Mouse (Mus musculus): ENCODE measurements at regions not wholly inside any gene's neighbourhood (a gene's known extent, or its start where the extent isn't known, plus 50 kb on each side); places are given as distances from the start of the nearest gene placed in this dataset.
"Not testable (repeated sequence)": the region's sequence is repeated elsewhere in the genome, so short reads cannot be mapped to it uniquely, and the experiment has no call there.

GRCm38 (mm10) chr9:78846110-78846509 is 230.8 kb downstream of the Cd109 start:
- H3K9me3 ChIP-seq (replicated peaks), result no peaks in the 10 kb centered on the region
- ATAC-seq, result no peak
- no peaks in the 10 kb centered on the region for H3K4me1 ChIP-seq
- no peak overlapping the region for H3K9ac ChIP-seq
- H3K27me3 ChIP-seq (replicated peaks), result no peaks in the 10 kb centered on the region
- no peak overlapping the region for H3K4me3 ChIP-seq
- 37% methylated on average over 7 of the region's 7 CpGs for WGBS (ENCODE audit: insufficient replicate concordance)
- H3K36me3 ChIP-seq, result no peaks in the 10 kb centered on the region
- H3K4me2 ChIP-seq, result no peak overlapping the region
- H3K27ac ChIP-seq, result no peak overlapping the region

- Histone ChIP-seq H3K27me3 (replicated peaks) (no peaks in the 10 kb centered on the region), H3K9me3 (replicated peaks) (no peaks in the 10 kb centered on the region), H3K27ac (no peak overlapping the region), H3K4me2 (no peak overlapping the region), H3K4me3 (no peak overlapping the region), H3K4me1 (no peaks in the 10 kb centered on the region), H3K9ac (no peak overlapping the region), H3K36me3 (no peaks in the 10 kb centered on the region)
- no peak for ATAC-seq
- WGBS (ENCODE audit: insufficient replicate concordance), result 64% methylated on average over 9 of the region's 9 CpGs
Measured at GRCm38 (mm10) chr9:78847890-78848563, 232.7 kb downstream of the Cd109 start.

- H3K36me3 ChIP-seq; H3K9ac ChIP-seq; ATAC-seq; H3K4me1 ChIP-seq; H3K27ac ChIP-seq; H3K9me3 ChIP-seq (replicated peaks); H3K27me3 ChIP-seq (replicated peaks); H3K4me3 ChIP-seq; H3K4me2 ChIP-seq: not testable (repeated sequence)
- WGBS (ENCODE audit: insufficient replicate concordance), result 44% methylated on average over 1 of the region's 1 CpGs
Measured at GRCm38 (mm10) chr9:78848564-78848893, 233.2 kb downstream of the Cd109 start.

- Histone ChIP-seq H3K9me3 (replicated peaks) (no peaks in the 10 kb centered on the region), H3K27me3 (replicated peaks) (no peaks in the 10 kb centered on the region), H3K4me1 (no peaks in the 10 kb centered on the region), H3K4me2 (no peak overlapping the region), H3K36me3 (no peaks in the 10 kb centered on the region), H3K27ac (no peak overlapping the region), H3K9ac (no peak overlapping the region), H3K4me3 (no peak overlapping the region)
- ATAC-seq, result no peak
- WGBS (ENCODE audit: insufficient replicate concordance), result 73% methylated on average over 1 of the region's 1 CpGs
Measured at GRCm38 (mm10) chr9:78856981-78857380, 241.6 kb downstream of the Cd109 start.

- Histone ChIP-seq H3K4me2 (no peak overlapping the region), H3K4me3 (no peak overlapping the region), H3K36me3 (no peaks in the 10 kb centered on the region), H3K27ac (no peak overlapping the region), H3K27me3 (replicated peaks) (no peaks in the 10 kb centered on the region), H3K9me3 (replicated peaks) (no peaks in the 10 kb centered on the region), H3K4me1 (no peaks in the 10 kb centered on the region), H3K9ac (no peak overlapping the region)
- no peak for ATAC-seq
- 59% methylated on average over 2 of the region's 2 CpGs for WGBS (ENCODE audit: insufficient replicate concordance)
Measured at GRCm38 (mm10) chr9:78859956-78860355, 244.6 kb downstream of the Cd109 start.

- H3K27me3 ChIP-seq (replicated peaks), result no peaks in the 10 kb centered on the region
- H3K27ac ChIP-seq, result no peak overlapping the region
- no peaks in the 10 kb centered on the region for H3K9me3 ChIP-seq (replicated peaks)
- no peak overlapping the region for H3K9ac ChIP-seq
- H3K36me3 ChIP-seq, result no peaks in the 10 kb centered on the region
- no peaks in the 10 kb centered on the region for H3K4me1 ChIP-seq
- WGBS (ENCODE audit: insufficient replicate concordance), result 76% methylated on average over 2 of the region's 2 CpGs
- H3K4me2 ChIP-seq, result no peak overlapping the region
- ATAC-seq, result no peak
- no peak overlapping the region for H3K4me3 ChIP-seq
Measured at GRCm38 (mm10) chr9:78872561-78872960, 257.2 kb downstream of the Cd109 start.

GRCm38 (mm10) chr9:78879955-78880642 is 264.8 kb downstream of the Cd109 start:
- Histone ChIP-seq H3K9ac (no peak overlapping the region), H3K36me3 (no peaks in the 10 kb centered on the region), H3K4me1 (no peaks in the 10 kb centered on the region), H3K9me3 (replicated peaks) (no peaks in the 10 kb centered on the region), H3K27ac (no peak overlapping the region), H3K27me3 (replicated peaks) (no peaks in the 10 kb centered on the region), H3K4me3 (no peak overlapping the region), H3K4me2 (no peak overlapping the region)
- 55% methylated on average over 6 of the region's 6 CpGs for WGBS (ENCODE audit: insufficient replicate concordance)
- ATAC-seq, result no peak

GRCm38 (mm10) chr9:78880643-78881306 is 265.4 kb downstream of the Cd109 start:
- no peak overlapping the region for H3K27ac ChIP-seq
- H3K36me3 ChIP-seq, result no peaks in the 10 kb centered on the region
- H3K4me2 ChIP-seq, result no peak overlapping the region
- H3K9me3 ChIP-seq (replicated peaks), result no peaks in the 10 kb centered on the region
- ATAC-seq, result no peak
- no peak overlapping the region for H3K4me3 ChIP-seq
- no peaks in the 10 kb centered on the region for H3K4me1 ChIP-seq
- H3K27me3 ChIP-seq (replicated peaks), result no peaks in the 10 kb centered on the region
- WGBS (ENCODE audit: insufficient replicate concordance), result 58% methylated on average over 4 of the region's 4 CpGs
- H3K9ac ChIP-seq, result no peak overlapping the region

GRCm38 (mm10) chr9:78881307-78881790 is 266.0 kb downstream of the Cd109 start:
- Histone ChIP-seq H3K36me3 (no peaks in the 10 kb centered on the region), H3K4me1 (no peaks in the 10 kb centered on the region), H3K27ac (no peak overlapping the region), H3K9ac (no peak overlapping the region), H3K4me2 (no peak overlapping the region), H3K9me3 (replicated peaks) (no peaks in the 10 kb centered on the region), H3K4me3 (no peak overlapping the region), H3K27me3 (replicated peaks) (no peaks in the 10 kb centered on the region)
- no peak for ATAC-seq
- WGBS (ENCODE audit: insufficient replicate concordance), result 62% methylated on average over 5 of the region's 5 CpGs

- Histone ChIP-seq H3K4me3 (no peak overlapping the region), H3K27me3 (replicated peaks) (no peaks in the 10 kb centered on the region), H3K4me2 (no peak overlapping the region), H3K4me1 (no peaks in the 10 kb centered on the region), H3K27ac (no peak overlapping the region), H3K36me3 (no peaks in the 10 kb centered on the region), H3K9ac (no peak overlapping the region), H3K9me3 (replicated peaks) (no peaks in the 10 kb centered on the region)
- WGBS (ENCODE audit: insufficient replicate concordance), result 76% methylated on average over 9 of the region's 9 CpGs
- no peak for ATAC-seq
Measured at GRCm38 (mm10) chr9:78903211-78903610, 287.9 kb downstream of the Cd109 start.

- H3K36me3 ChIP-seq, result no peaks in the 10 kb centered on the region
- ATAC-seq, result no peak
- H3K27me3 ChIP-seq (replicated peaks), result no peaks in the 10 kb centered on the region
- no peak overlapping the region for H3K4me3 ChIP-seq
- H3K9me3 ChIP-seq (replicated peaks), result no peaks in the 10 kb centered on the region
- H3K27ac ChIP-seq, result no peak overlapping the region
- H3K4me1 ChIP-seq, result no peaks in the 10 kb centered on the region
- H3K4me2 ChIP-seq, result no peak overlapping the region
- no peak overlapping the region for H3K9ac ChIP-seq
- 46% methylated on average over 1 of the region's 1 CpGs for WGBS (ENCODE audit: insufficient replicate concordance)
Measured at GRCm38 (mm10) chr9:78917336-78917735, 302.0 kb downstream of the Cd109 start.

- Histone ChIP-seq H3K27ac (no peak overlapping the region), H3K4me2 (no peak overlapping the region), H3K27me3 (replicated peaks) (no peaks in the 10 kb centered on the region), H3K9ac (no peak overlapping the region), H3K9me3 (replicated peaks) (no peaks in the 10 kb centered on the region), H3K36me3 (no peaks in the 10 kb centered on the region), H3K4me3 (no peak overlapping the region), H3K4me1 (no peaks in the 10 kb centered on the region)
- ATAC-seq, result no peak
- WGBS (ENCODE audit: insufficient replicate concordance), result 65% methylated on average over 7 of the region's 7 CpGs
Measured at GRCm38 (mm10) chr9:78925977-78926593, 310.7 kb downstream of the Cd109 start.
